Mouse (Mus musculus): ENCODE data around the gene Ksr1.

Gene Ksr1

DNA sequence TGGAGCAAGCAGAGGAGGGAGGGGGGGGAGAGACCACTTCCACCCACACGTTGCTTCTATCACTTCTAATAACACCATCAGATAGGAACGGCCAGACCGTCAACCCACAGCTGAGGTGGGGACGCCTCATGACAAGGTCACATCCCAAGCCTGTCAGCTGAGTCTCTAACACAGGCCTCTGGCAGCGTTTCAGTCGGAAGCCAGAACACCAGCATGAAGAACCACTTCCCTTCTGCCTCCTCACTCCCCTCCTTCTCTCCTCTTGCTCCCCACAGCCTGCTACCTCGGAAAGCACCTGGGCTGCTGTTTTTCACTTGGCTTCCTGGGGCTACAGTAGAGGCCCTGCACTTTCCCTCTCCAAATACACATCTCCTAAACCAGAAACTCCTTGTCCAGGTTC is 53.4 kb downstream of the Ksr1 start:
- DNase-seq: no peak

DNA sequence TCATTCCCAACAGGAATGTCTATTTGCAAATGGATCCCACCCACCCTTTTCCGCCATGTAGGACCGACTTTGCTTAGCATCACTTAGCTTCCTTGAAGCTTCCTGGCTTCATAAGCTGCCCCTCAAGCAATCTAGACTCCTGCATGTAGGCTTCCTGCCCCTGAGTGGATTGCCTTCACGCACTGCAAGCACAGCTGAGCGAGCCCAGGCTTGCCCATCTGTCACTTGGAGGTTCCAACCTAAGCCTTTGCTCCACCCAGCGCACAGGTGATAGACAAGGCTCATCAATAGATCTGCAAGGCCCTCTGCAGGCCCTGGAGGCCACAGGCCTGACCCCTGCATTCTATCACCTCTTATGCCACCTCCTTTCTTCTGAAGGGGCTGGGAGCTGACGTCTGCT is 54.0 kb downstream of the Ksr1 start:
- no peak for DNase-seq

DNA sequence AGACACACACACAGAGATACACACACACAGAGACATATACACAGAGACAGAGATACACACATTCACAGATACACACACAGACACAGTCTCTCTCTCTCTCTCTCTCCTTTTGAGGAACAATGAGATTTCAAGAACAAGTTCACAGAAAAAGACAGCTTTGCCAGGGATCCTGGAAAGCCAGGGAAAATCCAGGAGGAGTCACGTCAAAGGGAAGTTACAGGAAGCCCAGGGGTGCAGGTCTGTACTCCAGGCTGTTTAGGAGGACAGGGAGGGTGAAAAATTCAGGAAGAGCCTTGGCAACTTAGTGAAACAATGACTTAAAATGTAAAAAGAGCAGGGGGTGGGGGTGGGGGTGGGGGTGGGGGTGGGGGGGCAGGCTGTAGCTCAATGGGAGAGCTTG is 56.5 kb downstream of the Ksr1 start:
- DNase-seq: no peak

DNA sequence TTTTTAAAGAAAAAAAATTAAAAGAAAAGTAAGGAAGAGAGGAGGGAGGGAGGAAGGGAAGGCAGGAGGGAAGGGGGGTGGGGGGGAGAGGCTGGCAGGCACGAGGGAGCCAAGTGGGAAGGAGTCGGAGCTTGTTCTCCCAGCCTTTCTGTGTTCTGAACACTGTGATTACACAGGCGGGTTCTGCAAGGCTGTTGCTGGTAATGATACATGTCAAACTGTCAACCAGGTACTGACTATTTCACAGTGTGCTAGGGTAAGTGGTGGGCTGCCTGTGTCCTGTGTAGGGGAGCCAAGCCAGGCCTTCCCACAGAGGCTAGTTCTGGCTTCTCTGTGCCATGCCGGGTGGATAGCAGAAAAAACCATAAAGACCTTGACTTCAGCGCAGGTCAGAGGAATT is 57.2 kb downstream of the Ksr1 start:
- DNase-seq: no peak

DNA sequence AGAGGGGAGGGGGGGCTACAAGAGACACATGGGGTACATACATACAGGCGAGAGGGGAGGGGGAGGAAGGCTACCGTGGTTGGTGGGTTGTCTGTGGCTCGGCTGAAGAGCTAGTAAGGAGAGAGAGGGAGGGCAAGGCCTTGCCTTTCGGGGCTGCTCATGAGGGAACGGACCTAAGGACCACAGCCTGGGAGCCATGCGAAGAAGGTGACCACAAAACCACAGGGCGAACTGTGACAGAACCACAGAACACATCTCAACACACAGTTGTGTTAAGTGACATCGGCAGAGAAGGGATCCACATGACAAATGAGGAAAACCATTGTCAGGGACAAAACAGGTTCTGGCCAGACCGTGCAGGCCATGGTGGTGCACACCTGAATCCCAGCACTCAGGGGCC is 57.9 kb downstream of the Ksr1 start:
- DNase-seq: no peak

DNA sequence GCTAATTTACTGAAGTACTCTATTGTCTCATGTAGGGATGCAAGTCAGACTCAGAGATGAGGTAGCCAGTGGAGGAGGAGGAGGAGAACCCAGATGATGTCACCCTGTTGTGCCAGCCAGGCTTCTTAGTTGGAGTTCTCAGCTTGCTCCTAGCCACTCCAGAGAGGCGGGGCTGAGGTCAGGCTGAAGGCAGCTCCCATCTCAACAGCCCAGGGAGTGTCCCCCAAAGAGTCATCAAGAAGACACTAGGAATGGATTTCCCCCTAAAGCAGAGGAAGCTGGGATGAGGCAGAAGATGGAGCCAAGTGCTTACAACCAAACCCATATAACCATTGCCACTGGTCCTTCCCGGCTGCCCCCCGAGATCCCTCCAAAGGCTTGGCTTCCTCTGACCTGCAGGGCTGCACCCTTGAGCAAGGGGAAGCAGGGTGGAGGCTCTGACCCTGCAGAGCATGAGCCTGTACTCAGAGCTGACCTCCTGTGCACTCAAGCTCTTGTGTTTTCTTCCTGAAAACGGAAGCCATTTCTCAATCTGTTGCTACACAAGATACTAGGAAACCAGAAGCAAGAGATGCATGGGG is 58.4 kb downstream of the Ksr1 start:
- DNase-seq: no peak

DNA sequence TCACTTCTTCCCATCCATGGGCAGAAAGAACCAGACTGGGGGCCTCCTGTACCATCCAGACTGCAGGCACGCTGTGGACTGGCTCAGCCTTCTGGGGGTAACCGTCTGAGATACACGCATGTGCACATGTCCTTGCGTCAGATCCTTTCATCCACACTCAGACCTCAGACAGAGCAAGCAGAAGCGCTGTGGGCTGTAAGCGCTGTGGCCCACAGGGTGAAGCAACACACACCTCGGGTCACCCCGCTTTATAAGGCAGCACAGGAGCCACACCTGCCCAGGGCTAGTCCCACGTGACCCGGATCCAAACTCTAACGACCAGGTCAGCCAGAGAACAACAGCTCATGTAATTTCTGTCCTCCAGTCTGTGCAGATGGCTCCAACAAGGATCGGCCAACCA is 59.4 kb downstream of the Ksr1 start:
- no peak for DNase-seq

DNA sequence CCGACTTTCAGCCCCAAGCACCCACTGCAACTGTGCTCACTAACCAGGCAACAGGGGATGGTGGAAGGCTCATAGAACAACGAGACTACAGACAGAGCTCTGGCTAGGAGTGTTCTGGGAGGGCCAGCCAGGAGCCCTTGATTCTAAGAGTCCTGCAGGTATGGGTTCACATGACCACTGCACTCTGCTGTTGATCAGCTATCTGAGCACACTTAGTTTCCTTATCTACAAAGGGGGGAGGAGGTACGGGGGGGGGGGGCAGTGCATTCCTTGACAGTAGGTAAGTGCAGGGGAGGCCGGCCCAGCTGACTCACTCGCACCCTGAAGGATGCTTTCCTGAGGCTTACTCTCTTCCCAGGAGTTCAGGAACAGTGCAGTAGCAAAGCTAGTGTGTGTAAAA is 61.1 kb downstream of the Ksr1 start:
- DNase-seq: no peak

DNA sequence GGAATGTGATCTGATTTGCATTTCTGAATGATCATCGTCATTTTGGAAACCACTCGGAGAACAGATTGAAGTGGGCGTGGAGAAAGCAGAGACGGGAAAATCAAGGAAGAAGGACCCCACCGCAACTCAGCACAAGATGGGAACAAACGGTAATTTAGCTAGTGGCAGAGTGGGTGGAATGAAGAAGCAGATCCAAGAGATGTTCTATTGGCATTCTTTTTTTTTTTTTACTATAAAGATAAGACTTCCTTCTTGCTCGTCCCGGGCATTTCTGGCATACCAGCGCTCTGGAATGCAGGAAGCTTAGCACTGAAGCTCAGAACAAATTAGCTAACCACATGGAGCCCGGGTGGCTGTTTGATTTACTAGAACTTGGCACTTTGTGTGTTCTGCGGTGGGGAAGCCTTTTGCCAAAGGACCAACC is 63.2 kb downstream of the Ksr1 start:
- DNase-seq: no peak

DNA sequence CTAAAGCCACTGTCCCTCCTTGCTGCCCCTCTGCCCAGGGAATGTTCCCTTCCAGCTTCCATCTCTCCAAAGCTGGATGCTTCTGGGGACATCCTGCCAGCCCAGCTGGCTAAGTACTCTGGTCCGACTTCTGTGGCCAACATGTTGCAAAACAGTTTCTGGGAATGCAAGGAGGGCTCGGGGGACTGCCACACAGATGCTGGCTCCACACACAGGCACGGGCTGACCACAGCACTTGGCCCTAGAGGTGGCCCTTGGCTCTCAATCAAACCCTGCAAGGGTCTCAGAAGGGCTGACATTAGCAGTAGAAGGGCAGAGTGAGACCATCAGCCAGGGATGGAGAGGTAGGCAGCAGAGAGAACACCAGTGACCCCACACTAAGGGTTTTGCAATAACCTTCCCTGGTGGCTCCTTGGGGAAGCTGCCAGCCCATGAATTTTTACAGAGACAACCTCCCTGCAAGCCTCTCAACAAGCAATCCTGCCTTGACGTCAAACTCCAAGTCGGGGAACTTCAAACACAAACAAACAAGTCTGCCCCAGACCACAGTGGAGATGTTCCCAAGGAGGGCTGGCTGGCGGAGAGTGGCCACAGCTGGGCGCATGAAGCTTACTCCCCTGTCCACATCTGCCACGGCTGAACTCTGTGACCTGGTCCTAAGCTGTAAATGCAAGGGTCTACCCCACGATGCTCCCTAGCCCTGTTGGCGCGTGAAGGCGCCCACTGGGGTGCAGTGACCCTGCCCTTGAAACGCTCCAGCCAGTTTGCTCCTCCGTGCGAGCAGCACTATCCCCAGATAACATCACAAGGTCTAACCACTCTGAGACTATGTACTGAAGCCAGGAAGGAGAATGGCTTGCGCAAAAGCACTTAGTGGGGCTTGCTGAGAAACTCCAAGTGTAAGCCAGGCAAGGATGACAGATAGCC is 65.0 kb downstream of the Ksr1 start:
- no peak for DNase-seq

DNA sequence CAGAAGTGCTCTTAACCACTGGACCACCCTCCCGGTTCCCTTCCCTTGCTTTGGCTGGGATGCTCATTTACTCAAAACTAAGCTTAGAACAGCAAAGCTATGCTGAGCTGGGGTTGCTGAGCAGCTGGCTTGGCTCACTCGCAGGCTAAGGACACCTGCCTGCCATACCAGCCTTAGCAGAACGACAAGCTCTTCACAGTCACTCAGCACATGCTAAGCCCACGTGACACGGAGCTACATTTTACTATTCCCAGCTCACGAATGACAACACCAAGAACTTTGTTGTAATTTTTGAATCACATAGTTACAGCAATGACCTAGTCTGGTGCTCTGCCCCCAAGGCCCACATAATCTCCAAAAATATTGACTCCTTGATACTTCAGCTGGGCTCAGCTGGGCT is 66.1 kb downstream of the Ksr1 start:
- no peak for DNase-seq

DNA sequence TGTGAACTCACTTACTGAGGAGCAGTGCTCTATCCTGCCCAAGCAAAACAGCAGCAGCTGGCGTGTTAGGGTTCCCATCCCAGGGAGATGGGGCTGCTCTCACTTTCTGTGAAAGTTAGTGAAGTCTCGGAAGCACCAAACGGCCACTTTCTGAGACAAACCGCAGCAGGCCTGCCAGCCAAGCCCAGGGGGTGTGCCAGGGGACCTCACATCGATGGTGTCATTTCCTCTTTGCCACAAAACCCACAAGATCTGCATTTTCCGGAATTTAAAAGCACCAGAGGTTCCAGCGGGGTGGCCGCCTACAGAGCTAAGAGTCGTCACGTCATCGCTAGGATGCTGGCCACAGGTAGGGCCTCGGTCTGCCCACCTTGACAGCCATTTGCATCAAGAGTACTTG is 69.7 kb downstream of the Ksr1 start:
- DNase-seq: no peak

DNA sequence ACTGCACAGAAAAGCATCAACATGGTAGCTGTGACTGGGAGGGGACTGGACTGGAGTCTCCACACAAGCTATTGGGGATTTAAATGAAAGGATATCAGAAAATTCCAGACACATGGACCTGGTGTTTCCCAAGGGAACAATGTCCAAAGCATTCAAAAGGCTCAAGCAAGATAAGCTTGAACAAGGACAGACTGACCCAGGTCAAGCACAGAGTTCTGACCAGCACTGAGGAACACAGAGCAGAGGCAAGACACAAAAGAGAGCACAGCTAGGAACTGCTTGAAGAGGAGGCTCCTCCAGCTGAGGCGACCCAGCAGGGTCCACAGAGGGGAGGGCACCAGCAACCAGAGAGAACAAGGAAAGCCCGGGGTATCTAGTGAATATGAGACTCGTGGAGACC is 71.2 kb downstream of the Ksr1 start:
- no peak for DNase-seq

DNA sequence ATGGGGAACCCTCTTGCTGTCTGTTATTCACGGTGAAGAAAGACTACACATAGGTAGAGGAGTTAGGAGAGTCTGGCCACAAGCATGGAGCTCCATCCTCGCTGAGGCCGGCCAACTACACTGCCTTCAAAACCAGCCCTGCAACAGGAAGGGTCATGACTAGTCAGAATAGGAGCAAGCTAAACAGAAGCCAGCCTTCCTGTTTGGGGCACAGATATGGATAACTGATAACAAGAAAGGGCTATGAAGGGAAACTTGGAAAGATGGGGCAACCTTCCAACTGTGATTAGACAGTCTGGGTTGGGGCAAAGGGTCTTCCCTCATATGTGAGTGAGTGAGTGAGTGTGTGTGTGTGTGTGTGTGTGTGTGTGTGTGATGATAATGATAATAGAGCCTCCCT is 71.6 kb downstream of the Ksr1 start:
- DNase-seq: no peak

DNA sequence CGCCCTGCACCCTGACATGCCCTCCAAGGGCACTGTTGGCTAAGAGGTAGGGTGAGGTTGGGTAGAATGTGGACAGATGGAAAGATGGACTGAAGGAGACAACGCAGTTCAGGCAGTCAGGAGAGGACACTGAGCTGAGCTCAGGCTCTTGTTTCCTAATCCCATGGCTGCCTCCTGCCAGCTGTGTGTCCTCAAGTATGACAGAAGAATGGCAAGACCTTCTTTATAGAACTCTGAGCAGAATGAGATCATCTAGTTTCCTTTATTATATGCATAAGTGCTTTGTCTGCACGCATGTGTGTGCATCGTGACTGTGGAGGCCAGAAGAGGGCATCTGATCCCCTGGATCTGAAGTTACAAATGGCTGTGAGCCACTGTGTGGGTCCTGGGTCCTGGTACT is 72.6 kb downstream of the Ksr1 start:
- no peak for DNase-seq

DNA sequence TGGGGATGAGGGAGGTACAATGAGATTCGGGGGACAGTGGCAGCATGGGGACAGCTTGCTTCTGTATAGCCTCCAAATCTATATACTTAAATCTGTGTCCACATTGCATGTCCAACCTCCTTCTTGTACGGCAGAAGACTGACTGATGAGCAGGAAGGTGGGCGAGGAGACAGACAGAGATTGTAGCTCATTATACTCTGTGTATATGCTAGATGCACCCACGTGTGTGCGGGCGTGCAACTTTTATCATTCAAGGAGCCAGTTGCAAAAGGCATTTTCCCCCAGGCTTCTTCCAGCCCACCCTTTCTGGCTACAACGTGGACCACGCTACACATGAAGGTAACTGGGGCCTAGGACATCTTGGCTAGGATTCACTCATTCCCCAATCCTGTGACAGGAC is 74.1 kb downstream of the Ksr1 start:
- DNase-seq: no peak

DNA sequence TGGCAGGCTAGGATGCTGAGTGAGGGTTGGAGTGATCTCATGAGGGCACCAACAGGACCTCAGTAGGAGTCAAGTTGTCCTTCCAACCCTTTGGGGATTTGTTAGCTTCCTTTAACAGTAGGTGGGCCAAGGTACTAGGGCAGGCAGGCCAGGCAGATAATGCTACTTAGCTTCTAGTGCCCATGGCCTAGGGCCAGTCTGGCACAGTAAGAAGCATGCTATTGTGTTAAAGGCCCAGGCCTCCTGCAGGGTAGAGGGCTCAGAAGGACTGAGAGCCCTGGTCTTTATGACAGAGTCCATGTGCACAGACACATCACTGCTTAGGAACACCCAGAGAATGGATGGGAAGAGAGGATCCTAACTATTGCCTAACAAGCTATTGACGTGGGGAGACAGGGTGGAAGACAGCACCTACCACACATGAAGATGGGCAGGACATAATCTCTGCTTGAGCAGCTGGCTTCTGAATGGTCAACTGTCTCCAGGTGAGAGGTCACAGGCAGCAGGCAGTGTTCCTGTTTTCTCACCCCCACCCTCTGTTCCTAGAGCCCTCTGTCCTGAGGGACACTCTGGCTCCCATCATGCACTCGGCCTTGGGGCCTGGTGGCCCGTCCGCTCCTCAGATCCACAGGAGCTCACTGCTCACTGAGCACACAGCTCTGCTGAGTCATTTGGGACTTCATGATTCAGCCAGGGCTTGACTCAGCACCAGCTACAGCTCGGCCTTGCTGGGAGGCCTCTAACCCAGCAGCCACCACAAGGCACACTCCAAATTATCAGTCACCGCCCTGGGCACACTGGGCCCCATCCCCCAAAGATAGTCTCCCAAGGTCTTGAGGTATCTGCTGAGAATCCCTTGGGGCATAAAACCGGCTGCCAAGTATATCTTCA is 74.9 kb downstream of the Ksr1 start:
- DNase-seq: no peak

DNA sequence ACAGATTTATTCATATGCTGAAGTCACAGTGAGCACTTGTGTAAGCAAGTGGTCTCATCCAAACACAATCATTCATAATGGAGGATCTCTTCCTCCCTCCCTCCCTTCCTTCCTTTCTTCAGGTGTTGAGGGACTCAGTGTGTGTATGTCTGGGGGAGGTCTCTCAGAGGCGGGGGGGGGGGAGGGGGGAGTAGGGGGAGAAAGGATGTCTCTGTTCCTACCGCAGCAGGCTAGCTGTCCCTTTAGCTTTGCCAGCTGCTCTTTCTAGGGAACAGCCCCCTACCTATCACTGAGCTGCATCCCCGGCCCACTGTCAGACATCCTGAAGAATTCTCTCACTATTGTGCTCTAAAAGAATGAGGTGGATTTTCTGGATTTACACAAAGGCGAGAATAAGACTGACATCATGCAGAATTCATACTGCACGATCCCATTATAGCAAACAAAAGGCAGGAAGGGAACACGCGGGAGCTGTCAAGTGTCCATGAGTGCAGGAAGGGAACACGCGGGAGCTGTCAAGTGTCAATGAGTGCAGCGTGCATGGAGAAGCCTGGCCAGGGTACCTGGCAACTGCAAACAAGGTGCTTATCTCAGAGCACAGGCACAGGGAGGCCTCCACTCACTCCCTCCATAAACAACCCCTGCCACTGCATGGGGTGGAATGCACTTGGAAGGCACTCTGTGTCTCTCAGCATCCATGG is 76.6 kb downstream of the Ksr1 start:
- no peak for DNase-seq

DNA sequence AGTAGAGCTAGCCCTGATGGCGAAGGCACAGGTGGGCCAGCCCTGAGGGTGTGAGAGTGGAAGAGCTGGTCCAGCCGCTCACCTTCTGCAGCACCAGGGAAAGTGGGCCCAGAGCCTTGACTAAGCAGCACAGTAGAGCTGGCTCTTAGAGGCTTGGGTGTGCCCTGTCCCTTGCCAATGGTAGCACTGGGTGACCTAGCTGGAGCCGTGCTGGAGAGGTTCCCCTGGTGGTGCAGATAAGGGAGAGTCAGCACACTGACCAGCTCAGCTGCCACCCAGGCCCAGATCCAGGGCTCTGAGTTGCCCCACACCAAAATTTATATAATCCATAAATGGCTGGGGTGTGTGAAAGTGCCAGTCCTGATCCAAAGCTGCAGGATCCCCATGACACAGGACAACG is 79.0 kb downstream of the Ksr1 start:
- DNase-seq: no peak

DNA sequence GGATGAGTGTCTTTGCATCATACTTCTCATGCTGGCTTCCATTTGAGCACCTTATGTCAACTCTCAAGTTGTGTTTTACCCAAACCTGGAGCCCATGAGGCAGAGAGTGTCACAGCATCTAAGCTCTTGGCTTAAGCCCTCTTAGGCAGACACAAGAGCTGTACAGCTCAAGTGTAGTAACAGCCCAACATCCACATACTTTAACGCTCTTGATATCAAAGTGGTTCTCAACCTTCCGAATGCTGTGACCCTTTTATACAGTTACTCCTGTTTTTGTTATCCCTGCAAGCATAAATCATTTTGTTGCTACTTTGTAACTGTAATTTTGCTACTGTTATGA is 80.0 kb downstream of the Ksr1 start:
- DNase-seq: no peak

DNA sequence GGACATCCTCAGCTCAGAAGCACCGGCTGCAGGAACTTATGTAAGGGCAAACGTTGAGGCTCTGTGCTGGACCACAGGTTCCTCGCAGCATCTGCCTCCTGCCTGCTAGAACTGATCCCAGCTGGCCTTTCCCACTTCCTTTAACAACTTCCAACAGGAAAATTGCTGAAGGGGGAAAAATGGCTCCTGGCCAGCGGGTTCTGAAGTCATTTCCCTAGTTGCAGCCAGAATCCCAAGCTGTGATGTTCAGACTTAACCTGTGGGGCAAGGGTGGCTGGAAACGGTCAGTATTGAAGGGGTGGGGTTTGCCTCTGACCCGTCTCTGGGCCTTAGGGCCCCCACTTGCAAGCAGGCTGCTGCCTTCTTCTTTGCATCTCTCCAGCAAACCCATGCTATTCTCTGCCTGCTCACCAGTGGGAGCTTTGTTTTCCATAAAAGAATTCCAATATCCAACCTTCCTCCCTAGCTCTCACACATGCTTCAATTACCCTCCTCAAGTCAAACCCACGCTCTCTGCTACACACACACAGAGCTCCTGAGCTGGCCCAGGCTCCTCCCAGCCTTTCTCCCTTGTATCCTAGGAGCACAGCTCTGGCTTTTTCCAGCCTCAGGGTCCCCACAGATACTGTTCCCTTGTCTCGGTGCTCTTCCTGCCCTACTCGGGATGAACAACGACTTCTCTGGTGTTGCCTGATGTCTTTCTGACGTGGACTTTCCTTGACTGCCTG is 80.6 kb downstream of the Ksr1 start:
- no peak for DNase-seq

DNA sequence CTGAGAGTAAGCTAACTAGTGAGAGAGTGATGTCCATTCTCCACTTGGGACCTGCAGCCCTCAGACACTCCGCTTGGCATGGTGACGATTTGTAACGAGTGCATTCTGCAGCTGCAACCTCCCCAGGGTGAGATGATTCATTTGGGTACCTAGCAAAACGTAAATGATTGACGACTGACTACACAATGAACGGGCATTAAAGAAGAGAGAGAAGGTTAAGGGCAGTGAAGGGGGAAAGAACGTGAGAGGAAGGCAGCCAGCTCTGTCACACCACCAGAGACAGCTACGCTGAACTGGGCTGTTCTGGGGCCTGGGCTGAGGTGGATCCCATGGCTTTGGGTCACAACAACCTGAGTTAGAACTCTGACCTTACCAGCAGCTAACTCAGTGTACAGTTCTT is 81.9 kb downstream of the Ksr1 start:
- DNase-seq: no peak

DNA sequence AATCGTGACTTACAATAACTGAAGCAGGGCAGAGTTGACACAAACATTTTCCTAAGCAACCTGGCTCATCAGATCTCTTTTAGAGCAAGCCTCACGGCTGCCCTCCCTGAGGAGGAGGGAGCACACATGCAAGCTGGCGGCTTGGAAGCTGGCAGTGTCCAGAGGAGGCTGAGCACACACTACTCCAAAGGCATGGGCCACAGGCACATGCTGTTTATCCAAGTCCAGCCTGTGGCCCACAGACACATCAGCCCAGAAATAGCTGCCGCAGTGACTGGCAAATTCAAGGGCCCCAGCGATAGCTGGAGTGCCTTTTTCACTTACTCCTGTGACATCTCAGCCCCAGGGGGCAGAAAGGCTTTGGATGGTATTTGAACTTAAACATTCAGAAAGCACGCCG is 82.6 kb downstream of the Ksr1 start:
- no peak for DNase-seq
